Mouse (Mus musculus) ES-E14 (cell line): ENCODE data around the gene Gal3st3. TPM values are rescaled to one million over a fixed set of nuclear protein-coding genes. Genes with fewer than 3 reads are reported as not detected.

Experiments used
- DNase-seq: peaks from one replicate; pipeline ENCODE4 v3.0.0-alpha.2; 2013; ENCODE audit warnings: low read depth, low spot score
- H3K27ac ChIP-seq: 2 replicates; pipeline ENCODE4 v1.5.1; 2012; ENCODE audit warnings: low read depth, mild to moderate bottlenecking, low read length, moderate library complexity, mixed read lengths; ENCODE audit not compliant: poor library complexity, insufficient read depth, severe bottlenecking
- H3K36me3 ChIP-seq: 2 replicates; pipeline ENCODE4 v1.6.1; 2012; ENCODE audit warnings: mild to moderate bottlenecking, low read length, moderate library complexity, mixed read lengths; ENCODE audit not compliant: control insufficient read depth, poor library complexity, insufficient read depth, severe bottlenecking
- H3K4me1 ChIP-seq, 2 experiments: fragments of 150-350 bp in 1 of 2; sonication (generic) in 1 of 2; 2 replicates each; pipeline ENCODE4 v1.6.1; 2012; ENCODE audit warnings: low read length in 2 of 2, mild to moderate bottlenecking in 1 of 2, mixed read lengths in 1 of 2; ENCODE audit not compliant: control insufficient read depth in 2 of 2, insufficient read depth in 2 of 2, poor library complexity in 1 of 2
- H3K4me3 ChIP-seq, 2 experiments: fragments of 150-350 bp in 1 of 2; sonication (generic) in 1 of 2; 2 replicates each; pipeline ENCODE4 v1.5.1; 2012; ENCODE audit warnings: low read length in 2 of 2, low read depth in 1 of 2, mild to moderate bottlenecking in 1 of 2, mixed read lengths in 1 of 2; ENCODE audit not compliant: insufficient read depth in 1 of 2, poor library complexity in 1 of 2, severe bottlenecking in 1 of 2
- H3K9ac ChIP-seq: 2 replicates; pipeline ENCODE4 v1.6.1; 2012; ENCODE audit warnings: low read depth, mild to moderate bottlenecking, low read length, mixed read lengths; ENCODE audit not compliant: poor library complexity, insufficient read depth, severe bottlenecking
- H3K9me3 ChIP-seq: fragments of 150-350 bp; sonication (generic); 2 replicates; pipeline ENCODE4 v1.6.1; 2012; ENCODE audit warnings: low read depth, mild to moderate bottlenecking, low read length; ENCODE audit not compliant: control insufficient read depth, insufficient read depth
- CHD2 ChIP-seq: IDR thresholded peaks from 2 replicates; pipeline ENCODE4 v1.6.1; 2014; ENCODE audit warnings: mild to moderate bottlenecking, low read depth, low read length, inconsistent platforms
- HCFC1 ChIP-seq: IDR thresholded peaks from 2 replicates; pipeline ENCODE4 v1.6.1; 2012; ENCODE audit warnings: low read length, inconsistent platforms, borderline replicate concordance; ENCODE audit not compliant: insufficient read depth
- MAFK ChIP-seq: IDR thresholded peaks from 2 replicates; pipeline ENCODE4 v1.6.1; 2014; ENCODE audit warnings: mild to moderate bottlenecking, low read depth, low read length, inconsistent platforms; ENCODE audit not compliant: insufficient read depth
- ZC3H11A ChIP-seq: IDR thresholded peaks from 2 replicates; pipeline ENCODE4 v1.6.1; 2012; ENCODE audit warnings: low read depth, mild to moderate bottlenecking, inconsistent platforms, low read length, borderline replicate concordance
- ZNF384 ChIP-seq: IDR thresholded peaks from 2 replicates; pipeline ENCODE4 v1.6.1; 2012; ENCODE audit warnings: low read depth, low read length, inconsistent platforms
- in situ Hi-C, 2 experiments: fragments of 600-800 bp; cut with MboI; formaldehyde crosslinking; loops; one replicate each; pipeline ENCODE4 v1.15.1; 2025; ENCODE audit warnings: low sequenced_read_pairs in 2 of 2, inconsistent platforms in 1 of 2; ENCODE audit not compliant: unreplicated experiment in 2 of 2
- total RNA-seq: library from RNA; depleted of rRNA; stranded (reverse); fragments of 300-350 nt; gene quantifications from 2 replicates; pipeline ENCODE4 v1.2.3, GENCODE M21; 2012; rRNA removed

Gal3st3 gene
- 2.1 and 3.2 TPM in 2 replicates for total RNA-seq

- Histone ChIP-seq H3K4me1 (peaks cover 1 to 14% of the 10 kb centered on the region in 2 experiments; a peak in 3 of 4 replicates), H3K36me3 (peaks cover 2% of the 10 kb centered on the region; the same call in 1 of the 2 replicates), H3K27ac (no peak within 1 kb of the TSS), H3K9ac (peak within 1 kb of the TSS; percentile 78), H3K4me3 (peak within 1 kb of the TSS; percentile 71 to 74), H3K9me3 (no peaks in the 10 kb centered on the region)
- TF ChIP-seq MAFK (no peak), ZNF384 (no peak), ZC3H11A (no peak), CHD2 (no peak), HCFC1 (no peak)
- in situ Hi-C loops = no loop called here
- no peak for DNase-seq
Measured at GRCm38 (mm10) chr19:5297903-5298800, at the start of gene Gal3st3. Gal3st3 (plus strand) TSS chr19:5298331.

GRCm38 (mm10) chr19:5257140-5257539 is 41.0 kb upstream of the Gal3st3 start:
- H3K4me3 ChIP-seq = no peak overlapping the region
- TF ChIP-seq ZC3H11A (no peak), MAFK (no peak), ZNF384 (no peak)
- no peak overlapping the region for H3K9ac ChIP-seq
- in situ Hi-C loops = no loop called here
- no peaks in the 10 kb centered on the region for H3K36me3 ChIP-seq
- DNase-seq = no peak
- H3K9me3 ChIP-seq = no peaks in the 10 kb centered on the region
- H3K27ac ChIP-seq = no peak overlapping the region
- peaks cover 0 to 2% of the 10 kb centered on the region in 2 experiments; a peak in 1 of 4 replicates for H3K4me1 ChIP-seq

- Histone ChIP-seq H3K27ac (no peak overlapping the region), H3K36me3 (no peaks in the 10 kb centered on the region), H3K4me3 (no peak overlapping the region), H3K9me3 (no peaks in the 10 kb centered on the region), H3K4me1 (peaks cover 0 to 6% of the 10 kb centered on the region in 2 experiments; a peak in 2 of 4 replicates), H3K9ac (no peak overlapping the region)
- TF ChIP-seq ZC3H11A (no peak), HCFC1 (no peak), MAFK (no peak), CHD2 (no peak), ZNF384 (no peak)
- in situ Hi-C loops = no loop called here
- no peak for DNase-seq
Measured at GRCm38 (mm10) chr19:5267015-5267414, 31.1 kb upstream of the Gal3st3 start.

- in situ Hi-C loops = no loop called here
- no peak overlapping the region for H3K9ac ChIP-seq
- TF ChIP-seq MAFK = no peak
- no peak for TF ChIP-seq ZC3H11A
- no peak for TF ChIP-seq HCFC1
- no peak for TF ChIP-seq CHD2
- TF ChIP-seq ZNF384 = no peak
- H3K9me3 ChIP-seq = no peaks in the 10 kb centered on the region
- H3K4me3 ChIP-seq = no peak overlapping the region
- H3K36me3 ChIP-seq = no peaks in the 10 kb centered on the region
- no peak for DNase-seq
- no peak overlapping the region for H3K27ac ChIP-seq
- H3K4me1 ChIP-seq = peaks cover 0 to 6% of the 10 kb centered on the region in 2 experiments; a peak in 2 of 4 replicates
Measured at GRCm38 (mm10) chr19:5268017-5268416, 30.1 kb upstream of the Gal3st3 start.
